Mouse (Mus musculus) adrenal gland (tissue): Measurements from ENCODE around the gene Trio.

Experiments
- intact Hi-C: fragments of 180-260 bp; cut with DNase I; formaldehyde crosslinking; loops from one replicate; pipeline ENCODE4 v1.15.1; 2025

Gene Trio

DNA sequence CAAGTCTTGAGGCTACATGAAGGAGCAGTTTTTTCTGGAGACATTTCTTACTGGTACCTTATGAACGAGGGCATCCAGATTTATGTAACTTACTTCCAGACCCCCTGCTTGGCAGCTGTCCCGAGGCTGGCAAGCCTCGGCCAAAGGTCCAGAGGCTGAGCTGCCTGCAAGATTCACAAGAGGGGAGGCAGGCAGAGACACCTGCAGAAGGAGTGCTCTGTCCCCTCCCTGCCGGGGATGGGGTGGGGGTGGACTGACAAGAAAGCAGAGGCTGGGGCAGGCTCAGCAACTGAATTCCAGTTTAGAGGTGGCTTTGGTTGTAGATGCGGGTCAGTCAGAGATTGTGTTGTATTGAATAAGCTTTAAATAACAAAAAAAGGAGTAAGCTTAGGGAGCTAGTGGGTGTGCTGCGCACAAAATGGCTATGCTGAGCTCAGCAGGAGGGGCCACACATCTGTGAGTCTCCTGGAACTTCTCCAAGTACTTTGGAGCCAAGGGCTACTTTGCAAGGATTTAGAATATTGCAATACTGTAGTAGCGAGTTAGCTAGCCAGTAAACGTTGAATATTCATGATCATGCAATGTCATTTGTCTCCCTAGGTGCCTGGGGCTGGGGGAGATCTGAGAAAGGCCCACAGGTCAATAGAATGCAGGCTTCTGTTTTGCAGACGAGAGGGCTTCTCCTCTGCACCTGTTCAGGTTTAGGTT lies 15.7 kb upstream of the Trio start:
- intact Hi-C loops, result no loop called here

DNA sequence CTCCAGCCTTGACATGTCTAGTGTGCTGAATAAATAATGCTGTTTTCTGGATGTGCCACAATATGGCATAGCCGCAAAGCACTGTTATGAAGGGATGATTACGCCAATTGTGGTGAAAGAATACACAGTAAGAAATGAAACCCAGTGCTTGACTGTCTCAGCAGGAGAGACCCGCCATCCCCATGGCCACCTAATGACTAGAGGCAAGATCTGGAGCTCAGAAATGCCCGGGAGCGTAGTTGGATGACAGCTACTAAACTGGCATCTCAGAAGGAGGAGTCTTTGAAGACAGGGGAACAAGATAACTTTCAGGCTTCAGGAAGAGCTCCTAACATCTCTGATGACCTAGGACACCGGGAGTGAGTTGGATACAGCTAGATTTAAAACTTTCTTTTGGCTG lies 12.0 kb upstream of the Trio start:
- intact Hi-C loops, result no loop called here

DNA sequence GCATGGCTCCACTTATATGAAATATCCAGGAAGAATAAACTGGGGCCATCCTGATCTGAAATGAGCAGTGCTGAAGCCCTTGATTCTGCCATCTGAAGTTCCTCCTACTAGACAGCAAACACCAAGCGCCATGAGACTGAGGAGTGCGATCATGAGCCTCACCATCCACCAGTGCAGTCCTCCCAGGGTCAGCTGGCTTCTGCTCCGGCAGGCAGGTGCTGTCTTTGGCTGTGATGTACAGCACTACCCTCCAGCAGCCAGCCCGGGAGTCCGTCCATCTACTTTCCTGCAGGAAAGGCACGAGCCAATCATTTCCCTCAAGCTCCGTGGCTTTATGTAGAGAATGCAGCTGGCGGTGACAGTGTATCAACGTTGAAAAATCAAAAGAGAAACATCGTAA lies 10.0 kb upstream of the Trio start:
- intact Hi-C loops, result no loop called here

DNA sequence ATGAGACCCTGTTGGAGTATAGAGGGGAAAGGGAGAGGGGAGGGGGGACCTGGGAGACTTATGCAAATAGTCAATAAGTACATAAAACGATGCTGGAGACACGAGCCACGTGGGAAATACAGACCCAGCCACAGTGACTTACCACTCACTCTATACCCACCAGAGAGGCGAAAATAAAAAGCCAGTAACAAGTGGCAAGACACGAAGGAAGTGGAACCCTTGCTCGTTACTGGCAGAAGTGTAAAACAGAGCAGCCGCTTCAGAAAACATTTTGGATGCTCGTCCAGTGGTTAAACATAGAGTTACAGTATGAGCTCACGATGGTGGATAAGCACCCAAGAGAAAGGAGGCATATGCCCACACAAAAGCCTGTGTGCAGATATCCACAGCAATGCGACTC lies 9.0 kb upstream of the Trio start:
- intact Hi-C loops, result no loop called here

DNA sequence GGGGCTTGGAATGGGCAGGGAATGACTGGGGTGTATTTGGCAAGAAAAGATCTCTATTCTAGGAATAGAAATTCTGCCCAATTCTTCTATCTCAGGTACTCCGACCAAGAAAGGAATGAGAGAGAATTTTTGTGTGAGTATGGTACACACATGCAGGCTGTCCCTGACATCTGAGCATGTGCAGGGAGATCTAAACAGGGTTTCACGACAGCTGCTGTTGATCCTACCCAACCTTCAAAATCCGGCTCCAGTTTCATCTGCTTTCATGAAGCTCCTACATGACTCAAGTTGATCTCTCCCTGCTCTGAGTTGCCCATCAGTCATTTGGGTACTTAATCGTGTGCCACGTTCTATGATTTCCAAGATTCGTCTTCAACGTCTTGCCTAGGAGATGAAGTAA lies 3.7 kb upstream of the Trio start:
- intact Hi-C loops, result loop anchor here (5.0 kb wide), 1 partner anchor 153 kb away; no protein-coding TSS in a partner anchor

DNA sequence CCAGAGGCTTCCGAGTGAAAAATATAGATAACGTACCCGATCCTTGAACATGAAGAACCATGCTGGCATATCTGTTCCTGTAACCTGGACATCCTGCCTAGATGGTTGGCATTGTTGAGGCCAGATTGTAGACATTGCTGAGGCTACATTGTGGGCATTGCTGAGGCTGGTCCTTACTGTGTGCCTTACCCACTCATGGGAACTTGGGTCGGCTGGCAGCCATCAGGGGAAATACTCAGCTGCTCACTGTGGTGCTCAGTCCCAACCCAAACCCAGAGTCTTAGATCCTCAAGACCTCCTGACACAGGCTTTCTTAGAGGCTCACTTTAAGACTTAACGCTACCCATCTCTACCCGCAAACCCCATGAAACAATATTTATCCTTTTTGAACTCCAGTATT lies 2.9 kb upstream of the Trio start:
- intact Hi-C loops, result loop anchor here (5.0 kb wide), 1 partner anchor 154 kb away; no protein-coding TSS in a partner anchor

DNA sequence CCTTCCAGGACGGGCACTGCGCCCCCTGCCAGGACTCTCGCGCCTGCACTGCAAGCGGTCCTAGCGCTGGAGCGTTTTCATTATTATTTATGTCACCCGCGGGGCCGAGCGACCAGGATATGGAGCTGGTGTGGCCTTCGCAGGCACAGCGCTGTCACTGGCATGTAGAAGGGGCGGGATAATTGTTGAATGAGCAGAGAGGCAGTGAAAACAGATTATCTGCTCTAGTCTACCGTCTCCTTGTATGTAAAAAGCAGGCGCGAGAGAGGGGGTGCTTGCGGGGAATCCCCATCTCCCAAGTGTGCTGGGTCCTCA lies 476 bp upstream of the Trio start:
- intact Hi-C loops, result loop anchor here (2.0 to 5.0 kb wide), 2 partner anchors 107 to 156 kb away; no protein-coding TSS in a partner anchor

DNA sequence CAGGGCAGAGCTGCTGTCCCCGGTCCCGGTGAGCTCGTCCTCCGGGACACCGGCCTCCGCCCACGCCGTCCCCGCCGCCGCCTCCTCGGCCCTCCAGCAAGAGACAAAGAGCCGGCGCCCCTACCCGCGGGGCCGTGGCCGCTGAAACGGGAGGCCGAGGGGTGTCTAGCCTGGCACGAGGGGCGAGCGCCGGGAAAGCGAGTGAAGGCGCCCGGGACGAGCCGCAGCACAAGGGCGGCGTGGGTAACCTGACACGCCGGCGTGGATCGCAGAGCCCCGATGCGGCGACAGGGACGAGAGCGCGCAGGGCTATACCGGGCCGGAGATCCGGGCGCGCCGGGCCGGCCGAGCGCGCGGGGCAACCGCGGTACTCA lies 696 bp downstream of the Trio start:
- intact Hi-C loops, result loop anchor here (5.0 kb wide), 1 partner anchor 157 kb away; no protein-coding TSS in a partner anchor

DNA sequence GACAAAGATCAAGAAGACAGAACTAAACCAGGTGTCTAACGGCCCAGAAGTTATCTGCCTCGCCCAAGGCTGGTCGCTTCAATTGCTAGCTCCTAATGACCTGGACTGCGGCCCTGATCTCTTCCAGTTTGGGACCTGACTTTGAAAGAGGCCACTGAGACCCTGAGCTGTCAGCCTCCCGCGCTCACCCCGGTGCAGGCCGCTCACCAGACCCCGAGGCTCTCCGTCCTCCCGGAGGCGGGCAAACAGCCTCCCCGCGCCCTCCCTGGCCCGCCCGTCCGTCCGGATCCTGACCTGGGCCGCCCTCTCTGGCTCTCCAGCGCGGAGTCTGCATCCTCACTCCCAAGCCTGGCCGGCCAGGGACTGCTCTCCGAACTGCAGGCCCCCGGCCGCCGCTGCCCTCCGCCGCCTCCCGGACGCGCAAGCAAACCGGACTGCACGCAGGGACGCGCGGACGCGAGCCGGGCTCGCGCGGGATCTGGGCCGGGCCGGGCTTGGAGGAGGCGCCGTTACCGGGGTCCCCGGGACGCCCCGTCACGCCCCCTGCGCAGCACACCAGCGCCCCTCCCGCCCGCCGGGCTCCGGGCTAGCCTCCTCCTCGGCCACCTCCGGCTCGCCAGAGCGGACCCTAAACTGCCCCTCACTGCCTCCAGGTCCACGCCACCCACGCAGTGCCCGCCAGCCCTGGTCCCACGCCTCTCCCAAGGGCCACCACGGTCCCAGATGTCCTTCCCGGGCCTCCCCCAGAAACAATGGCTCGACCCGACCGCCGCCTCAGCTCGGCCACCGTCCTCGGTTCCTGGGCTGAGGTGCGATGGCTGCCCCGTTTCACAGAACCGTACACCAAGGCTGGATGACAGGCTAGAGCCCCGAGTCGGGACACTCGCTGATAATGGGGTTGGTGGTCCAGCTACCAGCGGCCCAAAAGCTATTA lies 1.4 kb downstream of the Trio start:
- intact Hi-C loops, result no loop called here

DNA sequence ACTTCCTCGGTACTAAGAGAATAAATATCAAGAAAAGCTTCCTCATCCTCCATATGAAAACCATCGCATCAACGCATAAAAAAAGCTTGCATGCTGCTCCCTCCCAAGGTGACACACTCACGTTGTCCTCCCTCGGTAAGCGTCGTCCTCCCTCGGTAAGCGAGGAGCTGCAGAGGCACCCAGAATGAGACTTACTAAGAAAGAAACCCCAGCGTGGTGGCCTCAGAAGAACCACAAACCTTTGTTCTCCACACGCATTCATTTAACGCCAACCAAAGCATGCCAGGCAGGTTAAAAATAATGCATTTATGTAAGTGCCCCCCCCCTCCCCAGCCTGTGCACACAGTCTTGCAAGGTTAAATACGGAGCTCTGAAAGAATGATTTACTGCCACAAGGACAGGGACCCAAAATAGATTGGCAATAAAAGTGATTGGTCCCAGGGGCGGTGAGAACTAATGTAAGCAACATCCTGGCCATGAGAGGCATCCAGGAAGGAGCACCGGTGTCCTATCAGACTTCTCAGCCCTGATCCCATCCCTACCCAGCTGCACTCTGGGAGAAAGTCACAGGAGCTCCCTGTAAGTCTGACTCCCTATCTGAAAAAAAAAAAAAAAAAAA lies 3.9 kb downstream of the Trio start:
- intact Hi-C loops, result no loop called here

DNA sequence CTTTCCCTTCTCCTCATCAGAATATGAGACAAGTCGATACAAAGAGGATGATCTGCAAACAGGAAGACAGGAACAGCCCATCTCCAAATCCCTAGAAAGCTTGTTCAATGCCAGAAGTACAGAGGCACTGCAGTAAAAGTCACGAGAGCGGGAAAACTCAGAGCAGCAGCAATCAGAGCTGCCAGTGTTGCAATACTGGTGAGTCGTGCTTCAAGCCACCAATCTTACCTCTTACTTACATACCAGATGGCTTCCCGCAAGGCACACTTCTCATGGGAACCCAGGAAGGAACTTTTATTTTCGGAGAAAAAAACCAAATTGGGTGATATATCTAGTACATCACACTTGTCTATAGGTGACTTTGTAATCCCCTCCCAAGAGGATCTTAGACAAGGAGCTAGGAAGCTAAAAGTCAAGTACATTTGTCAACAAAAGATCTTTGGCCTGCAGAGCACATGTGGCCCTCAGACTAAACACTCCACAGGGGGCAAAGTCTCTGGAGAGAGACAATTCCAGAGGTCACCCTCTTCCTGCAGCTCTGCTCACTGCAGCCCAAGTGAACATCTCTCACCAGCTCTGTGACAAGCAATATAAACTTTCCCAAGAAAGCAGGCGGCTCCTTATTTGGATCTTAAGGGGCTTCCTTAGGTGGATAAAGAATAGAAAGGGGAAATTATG lies 6.1 kb downstream of the Trio start:
- intact Hi-C loops, result no loop called here

DNA sequence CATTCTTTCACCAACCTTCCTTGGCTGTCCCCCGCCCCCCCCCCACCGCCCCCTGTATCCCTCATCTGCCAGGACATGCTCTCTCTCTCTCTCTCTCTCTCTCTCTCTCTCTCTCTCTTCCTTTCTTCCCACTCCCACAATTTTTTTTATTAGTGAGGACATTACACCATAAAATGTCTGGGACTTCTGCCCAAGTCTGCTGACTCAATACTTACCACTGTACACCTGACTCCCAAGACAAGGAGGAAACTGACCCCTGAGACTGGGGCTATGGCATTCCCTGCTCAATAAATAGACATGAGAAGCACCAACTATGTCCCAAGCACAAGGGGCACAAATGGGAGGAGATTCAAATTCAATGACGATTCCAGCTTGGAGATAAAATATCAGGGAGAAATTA lies 18.1 kb downstream of the Trio start:
- intact Hi-C loops, result no loop called here

DNA sequence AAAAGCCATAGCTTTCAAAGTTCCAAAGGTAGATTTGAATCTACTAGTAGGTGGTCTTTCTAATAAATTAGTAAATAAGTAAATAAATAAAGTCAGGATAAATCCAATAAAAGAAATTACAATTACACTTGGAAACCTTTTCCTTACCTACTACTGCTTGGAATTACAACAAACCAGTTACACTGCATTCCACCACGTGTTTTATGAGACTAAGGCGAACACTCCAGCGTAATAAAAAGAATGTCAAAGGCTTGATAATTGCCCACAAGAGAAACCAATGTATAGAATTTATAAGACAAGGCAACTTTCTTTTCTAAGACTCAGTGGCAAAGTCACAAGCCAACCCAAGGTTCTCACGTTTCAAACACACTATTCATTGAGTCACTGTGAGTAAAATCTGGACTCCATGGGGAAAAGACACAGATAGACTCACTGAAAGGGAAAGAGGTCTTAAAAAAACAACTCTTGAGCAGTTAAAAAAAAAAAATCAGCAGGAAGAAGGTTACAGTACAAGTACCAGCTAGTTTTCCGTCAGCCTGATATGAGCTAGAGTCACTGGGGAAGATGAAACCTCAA lies 21.4 kb downstream of the Trio start:
- intact Hi-C loops, result no loop called here

DNA sequence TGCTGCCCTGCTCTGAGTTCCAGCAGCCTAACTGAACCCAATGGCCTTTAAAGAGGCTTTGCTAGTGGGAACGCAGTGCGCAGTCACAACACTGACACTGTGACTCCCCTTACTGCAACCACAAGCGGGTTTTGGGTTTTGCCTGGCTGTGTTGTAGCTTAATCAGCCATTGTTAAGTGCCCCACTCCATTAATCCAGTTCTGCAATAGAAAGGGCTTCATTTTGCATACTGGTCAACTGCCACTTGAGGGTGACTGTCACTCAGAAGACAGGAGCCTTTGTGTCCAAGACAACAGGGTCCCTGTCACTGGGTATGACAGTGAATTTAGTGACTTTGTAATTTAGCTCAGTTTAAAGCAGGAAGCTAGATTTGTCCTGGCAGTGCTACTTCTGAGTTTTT lies 23.1 kb downstream of the Trio start:
- intact Hi-C loops, result no loop called here

DNA sequence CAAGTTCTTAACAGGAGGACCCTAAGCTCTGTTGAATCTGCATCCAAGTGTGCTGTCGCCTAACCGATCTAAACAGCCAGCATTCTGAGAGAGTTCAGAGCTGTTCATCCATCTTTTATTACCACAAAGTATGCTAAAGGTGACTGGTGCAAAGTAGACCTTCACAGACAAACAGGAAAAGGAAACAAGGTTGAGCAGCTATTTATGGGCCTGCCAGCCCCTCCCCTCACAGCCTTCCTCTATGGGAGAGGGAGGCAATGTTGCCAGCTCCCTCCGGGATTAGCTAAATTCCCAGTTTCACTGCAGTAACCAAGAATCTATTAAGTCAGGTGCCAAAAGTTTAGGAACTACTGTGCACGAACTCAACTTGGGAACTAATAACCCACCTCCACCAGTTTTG lies 24.3 kb downstream of the Trio start:
- intact Hi-C loops, result no loop called here

DNA sequence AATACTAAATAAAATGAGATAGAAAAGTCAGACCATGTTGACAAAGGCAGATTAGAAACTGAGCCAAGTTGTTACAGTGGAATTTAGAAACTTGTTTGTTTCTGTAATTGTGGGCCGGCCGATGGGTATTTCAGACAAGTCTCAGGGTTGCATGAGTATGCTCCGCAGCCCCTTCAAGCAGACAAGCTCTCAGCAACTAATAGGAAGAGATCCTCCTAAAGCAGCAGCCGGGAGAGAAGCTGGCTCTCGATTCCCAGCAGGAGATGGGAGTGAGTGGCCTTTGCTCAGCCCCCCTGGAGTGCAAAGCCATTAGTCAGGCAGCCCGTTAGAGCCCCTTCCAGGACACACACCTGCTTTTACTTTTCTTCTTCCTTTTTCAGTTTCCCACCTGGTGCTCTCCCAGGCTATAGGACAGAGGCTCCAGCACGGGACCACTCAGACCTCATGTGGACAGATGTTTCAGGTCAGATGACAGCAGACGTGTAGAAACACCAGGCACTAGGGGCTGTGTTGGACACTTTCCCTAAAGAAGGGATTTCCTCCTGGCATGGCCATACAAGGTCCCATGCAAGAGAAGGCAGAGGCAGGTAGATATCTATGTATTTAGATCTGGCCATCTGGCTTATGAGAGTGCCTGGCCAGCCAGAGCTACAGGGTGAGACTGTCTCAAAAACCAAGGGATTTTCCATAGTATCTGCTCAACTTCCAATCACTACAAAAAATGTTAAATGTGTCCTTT lies 26.9 kb downstream of the Trio start:
- intact Hi-C loops, result no loop called here

DNA sequence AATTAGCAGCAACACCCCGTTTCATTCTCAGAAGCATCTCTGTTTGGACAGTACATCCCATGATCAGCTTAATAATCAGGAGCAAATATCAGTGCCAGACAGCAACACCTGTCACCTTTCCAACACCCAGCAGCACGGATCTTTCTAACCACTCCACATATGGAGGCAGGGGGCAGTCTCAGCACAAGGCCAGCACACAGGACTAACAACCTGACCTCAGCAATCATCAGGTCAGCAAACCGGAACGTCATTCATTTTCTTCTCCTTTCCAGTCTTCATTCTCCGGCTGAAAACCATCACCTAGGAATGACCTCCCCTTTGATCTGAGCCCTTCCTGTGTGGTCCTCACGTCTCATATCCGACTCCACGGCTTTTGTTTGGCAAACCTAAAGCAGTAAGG lies 27.7 kb downstream of the Trio start:
- intact Hi-C loops, result no loop called here

DNA sequence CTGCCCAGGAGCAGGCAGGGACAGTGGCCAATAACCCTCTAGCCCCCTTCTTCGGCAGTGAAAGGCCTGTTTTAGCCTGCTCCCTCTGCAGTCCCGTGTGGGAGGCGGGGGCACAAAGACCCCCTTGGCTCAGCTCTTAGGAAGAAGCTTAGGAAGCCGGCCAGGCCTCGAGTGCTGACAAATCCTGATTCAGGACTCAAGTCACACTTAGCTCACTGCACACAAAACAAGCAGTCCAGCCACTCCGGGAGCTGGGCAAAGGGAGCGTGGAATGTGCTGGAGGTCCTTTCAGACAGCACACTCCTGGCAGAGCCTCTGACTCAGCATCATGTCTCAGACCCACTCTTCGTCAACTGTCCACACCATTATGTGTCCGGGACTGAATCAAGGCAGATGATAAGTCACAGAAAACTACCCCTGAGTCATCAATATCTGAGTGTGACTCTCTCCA lies 28.2 kb downstream of the Trio start:
- intact Hi-C loops, result no loop called here

DNA sequence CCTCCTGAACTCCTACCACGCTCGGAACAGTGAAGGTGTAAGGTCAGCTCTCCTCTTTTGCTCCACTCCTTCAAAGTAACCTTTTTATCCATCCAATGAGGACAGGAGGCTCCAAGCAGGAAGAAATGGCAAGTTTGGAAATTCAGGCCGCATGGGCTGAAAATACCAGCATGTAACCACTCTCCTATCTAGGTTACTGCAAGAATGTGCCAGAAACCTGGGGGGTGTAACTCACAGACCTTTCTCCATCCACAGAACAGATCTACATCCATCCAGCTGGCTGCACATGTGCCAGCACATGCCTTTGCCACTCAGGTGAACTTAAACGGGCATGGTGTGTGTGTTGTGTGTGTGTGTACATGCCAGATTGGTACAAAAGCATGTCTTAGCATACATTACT lies 28.9 kb downstream of the Trio start:
- intact Hi-C loops, result no loop called here

DNA sequence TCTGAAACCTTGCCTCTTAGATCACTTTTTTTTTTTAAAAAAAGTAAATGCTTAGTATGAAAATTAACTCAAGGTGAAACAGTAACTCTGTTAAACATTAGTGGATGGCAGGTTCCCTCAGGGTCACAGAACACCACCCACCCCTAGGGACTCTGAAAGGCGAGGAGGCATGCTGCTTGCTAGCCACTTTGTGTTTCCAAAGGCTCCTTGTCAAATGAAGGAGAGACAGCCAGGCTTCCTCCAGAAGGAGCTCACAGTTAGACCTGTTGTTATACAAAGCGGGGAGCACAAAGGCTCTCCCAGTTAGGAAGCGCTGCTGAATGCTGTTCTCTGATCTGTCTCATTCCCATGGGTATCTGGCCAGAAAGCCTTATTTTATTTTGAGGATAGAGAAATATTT lies 30.2 kb downstream of the Trio start:
- intact Hi-C loops, result no loop called here

DNA sequence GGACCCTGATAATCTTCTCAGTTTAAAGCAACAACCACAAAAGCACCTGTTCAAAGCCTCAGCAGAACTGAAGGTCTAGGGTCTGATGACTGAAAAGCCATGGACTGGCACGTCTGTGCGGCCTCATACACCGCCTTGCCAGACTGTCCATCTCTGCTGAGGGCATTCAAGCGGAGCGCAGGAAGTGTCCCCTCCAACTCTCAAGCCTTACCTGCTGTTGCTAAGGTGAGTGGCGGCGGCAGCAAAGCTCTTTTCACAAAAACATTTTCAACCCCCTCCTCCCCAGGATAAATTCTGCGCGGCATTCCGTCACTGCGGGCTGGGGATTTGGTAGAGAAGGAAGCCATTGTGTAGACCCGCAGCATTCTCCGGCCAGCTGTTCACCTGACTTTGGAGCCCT lies 30.8 kb downstream of the Trio start:
- intact Hi-C loops, result no loop called here
